Mouse (Mus musculus) thymus, adult 2 months (tissue): ENCODE measurements at regions not wholly inside any gene's neighbourhood (a gene's known extent, or its start where the extent isn't known, plus 50 kb on each side); places are given as distances from the start of the nearest gene placed in this dataset.

ENCODE experiments used
- CTCF ChIP-seq: fragments of 200-500 bp; IDR thresholded peaks from 2 replicates; pipeline ENCODE4 v1.5.1; 2012; ENCODE audit warnings: mild to moderate bottlenecking, control low read depth, low read length, moderate library complexity, borderline replicate concordance; ENCODE audit not compliant: control insufficient read depth, poor library complexity, insufficient read depth; ENCODE audit errors: extremely low read depth
- POLR2A ChIP-seq: fragments of 200-500 bp; IDR thresholded peaks from 2 replicates; pipeline ENCODE4 v1.6.1; 2012; ENCODE audit warnings: mild to moderate bottlenecking, low read length, control low read depth, moderate library complexity; ENCODE audit not compliant: control insufficient read depth, poor library complexity, insufficient read depth; ENCODE audit errors: extremely low read depth

DNA sequence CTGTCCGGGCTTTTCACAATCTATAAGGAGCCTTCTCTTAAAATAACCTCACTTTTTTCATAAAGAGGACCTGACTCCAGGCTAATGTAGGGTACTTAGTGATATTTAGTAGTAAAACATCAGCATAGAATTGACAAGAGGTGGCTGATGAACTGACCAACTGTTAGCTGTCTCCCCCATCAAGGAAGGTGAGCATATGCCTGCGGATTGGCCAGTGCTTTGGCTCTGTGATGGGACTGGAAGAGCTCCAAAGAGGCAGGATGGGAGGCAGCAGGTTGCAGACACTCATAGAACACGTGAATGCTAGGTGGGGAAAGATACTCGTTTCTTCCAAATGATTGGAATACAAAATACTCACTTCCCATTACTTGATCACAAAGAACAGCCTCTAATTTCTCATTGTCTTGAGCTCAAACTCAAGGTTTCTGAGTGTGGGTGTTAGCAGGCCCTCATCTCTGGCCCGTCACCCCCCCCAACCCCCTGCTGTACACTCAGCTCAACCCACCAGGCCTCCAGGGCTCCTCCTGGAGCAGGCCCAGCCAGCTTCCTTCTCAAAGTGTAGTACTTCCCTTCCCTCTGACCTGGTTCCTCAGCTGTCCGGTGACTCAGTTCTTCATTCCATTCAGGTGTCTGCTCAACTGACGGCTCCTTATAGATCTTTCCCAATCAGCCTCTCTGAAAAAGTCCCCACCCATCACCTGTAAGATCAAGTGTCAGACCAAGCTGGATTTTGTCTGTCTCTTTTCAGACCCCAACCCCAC, 160.2 kb upstream of the Rbms1 start:
- TF ChIP-seq CTCF: no peak
- TF ChIP-seq POLR2A: no peak
